In the genomic region with DNA sequence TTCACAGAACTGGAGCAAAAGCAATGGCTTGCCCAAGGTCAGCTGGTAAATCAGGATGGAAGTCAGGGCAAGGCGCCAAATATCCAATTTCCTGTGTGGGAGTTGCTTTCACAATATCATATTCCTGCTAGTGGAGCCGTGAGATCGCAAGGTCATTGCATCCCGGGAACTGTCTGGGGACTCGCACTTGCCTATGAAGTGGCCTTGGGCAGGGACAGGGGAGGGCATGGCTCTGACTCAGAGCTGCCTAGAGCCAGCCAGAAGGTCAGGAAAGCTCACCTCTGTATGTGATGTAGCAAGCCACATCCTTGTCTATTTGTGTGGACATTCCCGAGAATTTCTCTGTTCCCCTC, we compare ENCODE assay signal across 8 mouse cellular contexts. TPM values are rescaled to one million over a fixed set of nuclear protein-coding genes. Genes with fewer than 3 reads are reported as not detected.
DNase-seq lines count a peak whose midpoint lies in the region; ATAC-seq and TF ChIP-seq lines count a peak whose summit lies in the region.

No protein-coding gene starts in this region.

- TF ChIP-seq EP300 in lung, postnatal 0 days (IDR thresholded peaks at IDR 0.05) = no peak

- H3K27me3 ChIP-seq in midbrain, embryonic 11.5 days (ENCODE audit: control insufficient read depth, insufficient read depth, low read length) = no peaks in the 10 kb centered on the region
- H3K27me3 ChIP-seq in midbrain, embryonic 16.5 days (ENCODE audit: control insufficient read depth, insufficient read depth, low read depth, low read length) = no peaks in the 10 kb centered on the region
- no peaks in the 10 kb centered on the region for H3K27me3 ChIP-seq in lung, postnatal 0 days (replicated peaks; ENCODE audit: insufficient read depth, low read length)

- ATAC-seq in midbrain, embryonic 11.5 days (ENCODE audit: low FRiP score) = no peak
- no peak for ATAC-seq in midbrain, embryonic 16.5 days
- ATAC-seq in lung, postnatal 0 days = peak; percentile 91
- ATAC-seq in megakaryocyte, adult 5-6 weeks (ENCODE audit: poor library complexity, severe bottlenecking) = no peak

- 90% methylated on average over 6 of the region's 6 CpGs for WGBS in midbrain, embryonic 11.5 days
- WGBS in midbrain, embryonic 16.5 days = 85% methylated on average over 6 of the region's 6 CpGs
- WGBS in lung, postnatal 0 days = 20% methylated on average over 6 of the region's 6 CpGs

- H3K4me2 ChIP-seq in midbrain, embryonic 11.5 days = no peak overlapping the region
- no peak overlapping the region for H3K4me2 ChIP-seq in midbrain, embryonic 16.5 days (ENCODE audit: low read length)
- no peak overlapping the region for H3K4me2 ChIP-seq in lung, postnatal 0 days (replicated peaks; ENCODE audit: low read depth, low read length)

- no peak overlapping the region for H3K27ac ChIP-seq in midbrain, embryonic 11.5 days (ENCODE audit: low read depth, low read length)
- no peak overlapping the region for H3K27ac ChIP-seq in midbrain, embryonic 16.5 days (ENCODE audit: low read length)
- no peak overlapping the region for H3K27ac ChIP-seq in lung, postnatal 0 days (ENCODE audit: low read length)

- H3K9me3 ChIP-seq in midbrain, embryonic 11.5 days (ENCODE audit: control insufficient read depth, low read length) = no peaks in the 10 kb centered on the region
- no peaks in the 10 kb centered on the region for H3K9me3 ChIP-seq in midbrain, embryonic 16.5 days (replicated peaks; ENCODE audit: control insufficient read depth, low read length, poor library complexity, severe bottlenecking)
- H3K9me3 ChIP-seq in lung, postnatal 0 days (ENCODE audit: low read length) = no peaks in the 10 kb centered on the region

- no peak for TF ChIP-seq CTCF in lung, postnatal 0 days (IDR thresholded peaks at IDR 0.05)

- no peak overlapping the region for H3K4me3 ChIP-seq in midbrain, embryonic 11.5 days (ENCODE audit: low read depth, low read length)
- no peak overlapping the region for H3K4me3 ChIP-seq in midbrain, embryonic 16.5 days (ENCODE audit: low read depth, low read length)
- H3K4me3 ChIP-seq in lung, postnatal 0 days (ENCODE audit: low read depth, low read length) = no peak overlapping the region

- no peaks in the 10 kb centered on the region for H3K4me1 ChIP-seq in midbrain, embryonic 11.5 days (ENCODE audit: control insufficient read depth, insufficient read depth, low read length)
- no peaks in the 10 kb centered on the region for H3K4me1 ChIP-seq in midbrain, embryonic 16.5 days (ENCODE audit: control insufficient read depth, insufficient read depth, low read length)
- no peaks in the 10 kb centered on the region for H3K4me1 ChIP-seq in lung, postnatal 0 days (ENCODE audit: insufficient read depth, low read depth, low read length)

- DNase-seq in midbrain, embryonic 11.5 days (ENCODE audit: low spot score, missing footprints) = peak; percentile 81
- peak; percentile 74 for DNase-seq in fibroblast of lung, adult 2 months (ENCODE audit: low read depth)
- peak; percentile 68 for DNase-seq in kidney, adult 9 months
- DNase-seq in lung, postnatal 0 days (ENCODE audit: low spot score) = peak; percentile 75
- DNase-seq in frontal cortex, postnatal 10 days (ENCODE audit: low spot score in 2 of 2) = no peak
- DNase-seq in frontal cortex, adult 2 months (ENCODE audit: extremely low spot score in 1 of 2, low spot score in 1 of 2) = no peak

- H3K36me3 ChIP-seq in midbrain, embryonic 11.5 days (ENCODE audit: control insufficient read depth, insufficient read depth, low read length) = no peaks in the 10 kb centered on the region
- H3K36me3 ChIP-seq in midbrain, embryonic 16.5 days (ENCODE audit: control insufficient read depth, insufficient read depth, low read length) = no peaks in the 10 kb centered on the region
- H3K36me3 ChIP-seq in lung, postnatal 0 days (ENCODE audit: insufficient read depth, low read length) = no peaks in the 10 kb centered on the region

- no peak overlapping the region for H3K9ac ChIP-seq in midbrain, embryonic 11.5 days (ENCODE audit: low read length)
- no peak overlapping the region for H3K9ac ChIP-seq in midbrain, embryonic 16.5 days (ENCODE audit: low read depth, low read length)
- no peak overlapping the region for H3K9ac ChIP-seq in lung, postnatal 0 days (replicated peaks; ENCODE audit: low read depth)

RNA-seq across cellular contexts. Expression of a gene that starts 49.2 kb away (rescaled TPM):
- not detected in 2 replicates for polyA plus RNA-seq in midbrain, embryonic 11.5 days (2014; fragmentation: Nextera tagmentation; extraction: Ambion mirVana)
- not detected in 2 replicates for polyA plus RNA-seq in midbrain, embryonic 16.5 days (2015; fragmentation: Nextera tagmentation; extraction: Ambion mirVana)
- polyA plus RNA-seq in lung, postnatal 0 days (2015; fragmentation: Nextera tagmentation; extraction: Ambion mirVana) = not detected in 2 replicates
- total RNA-seq in megakaryocyte, adult 5-6 weeks (2015) = not detected in 2 replicates
- total RNA-seq in megakaryocyte, adult 5-6 weeks (2017) = not detected in 2 replicates
- 0.06 TPM in 1 of 2 replicates, not detected in the other for polyA plus RNA-seq in frontal cortex, adult 2 months (2012; rRNA removed)

Comparison
In these comparisons a context has a peak if more than half of its experiments do, and no peak if none do; other contexts are left out.
1. DNase-seq: peak in midbrain, embryonic 11.5 days (single experiment), fibroblast of lung, adult 2 months (single experiment), kidney, adult 9 months (single experiment) and lung, postnatal 0 days (single experiment); none in frontal cortex, postnatal 10 days (0 of 2) and frontal cortex, adult 2 months (0 of 2).